Mouse (Mus musculus) midbrain, postnatal 0 days (tissue): ENCODE measurements around the gene Fndc5. TPM values are rescaled to one million over a fixed set of nuclear protein-coding genes. Genes with fewer than 3 reads are reported as not detected.

Experiments used
- ATAC-seq: fragments of 200-750 bp; cut with Nextera tagmentation; 2 replicates; pipeline ENCODE4 v1.8.0; 2017; ENCODE audit warnings: moderate number of reproducible peaks, mild to moderate bottlenecking, moderate TSS enrichment, moderate library complexity; ENCODE audit not compliant: low FRiP score
- DNase-seq: peaks from one replicate; pipeline ENCODE4 v3.0.0-alpha.2; 2015; ENCODE audit warnings: low spot score
- H3K27ac ChIP-seq: fragments of 300-500 bp; sonication (generic); 2 replicates; pipeline ENCODE4 v1.5.1; 2014; ENCODE audit warnings: low read depth, mild to moderate bottlenecking, low read length, mixed read lengths
- H3K27me3 ChIP-seq: fragments of 300-500 bp; sonication (generic); 2 replicates; pipeline ENCODE4 v1.6.1; 2014; ENCODE audit warnings: low read length, control low read depth, mixed read lengths; ENCODE audit not compliant: insufficient read depth
- H3K36me3 ChIP-seq: fragments of 300-500 bp; sonication (generic); 2 replicates; pipeline ENCODE4 v1.6.1; 2014; ENCODE audit warnings: low read length, control low read depth, mixed read lengths; ENCODE audit not compliant: insufficient read depth
- H3K4me1 ChIP-seq: fragments of 300-500 bp; sonication (generic); 2 replicates; pipeline ENCODE4 v1.6.1; 2014; ENCODE audit warnings: mild to moderate bottlenecking, control low read depth, antibody characterized with exemption, low read length, mixed read lengths; ENCODE audit not compliant: insufficient read depth
- H3K4me2 ChIP-seq: fragments of 300-500 bp; sonication (generic); 2 replicates; pipeline ENCODE4 v1.6.1; 2014; ENCODE audit warnings: low read depth, mild to moderate bottlenecking, low read length, mixed read lengths; ENCODE audit not compliant: poor library complexity, severe bottlenecking
- H3K4me3 ChIP-seq: fragments of 300-500 bp; sonication (generic); 2 replicates; pipeline ENCODE4 v1.5.1; 2014; ENCODE audit warnings: low read depth, mild to moderate bottlenecking, low read length, moderate library complexity
- H3K9ac ChIP-seq: fragments of 300-500 bp; sonication (generic); replicated peaks from 2 replicates; pipeline ENCODE4 v1.6.1; 2014; ENCODE audit warnings: mild to moderate bottlenecking, low read length, moderate library complexity, mixed read lengths; ENCODE audit not compliant: poor library complexity, severe bottlenecking
- H3K9me3 ChIP-seq: fragments of 300-500 bp; sonication (generic); 2 replicates; pipeline ENCODE4 v1.6.1; 2016; ENCODE audit warnings: low read length, control low read depth
- CTCF ChIP-seq: IDR thresholded peaks from 2 replicates; pipeline ENCODE4 v1.5.1; 2016; ENCODE audit warnings: antibody characterized with exemption, mild to moderate bottlenecking
- WGBS: fragments of 180-500 bp; shearing (Covaris S2); extraction: QIAGEN DNeasy Blood & Tissue Kit; methylation state at CpG from one replicate; pipeline ENCODE4 v1.1.7; 2014; 5-methylcytosine and 5-hydroxymethylcytosine counted together
- polyA plus RNA-seq: library from polyadenylated mRNA; unstranded; fragments of >200 nt; fragmentation: Nextera tagmentation; extraction: Ambion mirVana; gene quantifications from 2 replicates; pipeline ENCODE4 v1.2.1, GENCODE M21; 2015
- total RNA-seq: library from RNA; depleted of rRNA; stranded (reverse); fragments of >200 nt; gene quantifications from 2 replicates; pipeline ENCODE4 v1.2.3, GENCODE M21; 2014

The Fndc5 gene
- total and polyA plus RNA-seq, 2 experiments from 2014 or later, result 14.6 to 36.3 TPM

- no peak for DNase-seq
- no peak for TF ChIP-seq CTCF
- Histone ChIP-seq H3K4me1 (no peaks in the 10 kb centered on the region), H3K9me3 (no peaks in the 10 kb centered on the region), H3K27ac (no peak overlapping the region), H3K36me3 (no peaks in the 10 kb centered on the region), H3K4me2 (no peak overlapping the region), H3K27me3 (no peaks in the 10 kb centered on the region), H3K4me3 (no peak overlapping the region), H3K9ac (no peak overlapping the region)
- WGBS, result 62% methylated on average over 2 of the region's 2 CpGs
- no peak for ATAC-seq
Measured at GRCm38 (mm10) chr4:129135637-129136036, 1.2 kb upstream of the Fndc5 start.

- no peaks in the 10 kb centered on the region for H3K4me1 ChIP-seq
- no peak overlapping the region for H3K27ac ChIP-seq
- peak overlapping the region; percentile 98 for H3K4me2 ChIP-seq
- no peaks in the 10 kb centered on the region for H3K9me3 ChIP-seq
- peak overlapping the region; percentile 59 for H3K4me3 ChIP-seq
- WGBS, result 29% methylated on average over 9 of the region's 9 CpGs
- TF ChIP-seq CTCF, result no peak
- peak overlapping the region; percentile 74 for H3K9ac ChIP-seq
- no peaks in the 10 kb centered on the region for H3K36me3 ChIP-seq
- ATAC-seq (no peak), DNase-seq (no peak)
- H3K27me3 ChIP-seq, result no peaks in the 10 kb centered on the region
Measured at GRCm38 (mm10) chr4:129136189-129136578, 615 bp upstream of the Fndc5 start.

- peak overlapping the region; percentile 98 for H3K4me2 ChIP-seq
- no peaks in the 10 kb centered on the region for H3K9me3 ChIP-seq
- 0 out of 2 replicates have a peak, but pooled peaks cover 3% of the 10 kb centered on the region for H3K36me3 ChIP-seq
- no peaks in the 10 kb centered on the region for H3K27me3 ChIP-seq
- peak overlapping the region; percentile 59 for H3K4me3 ChIP-seq
- ATAC-seq (no peak), DNase-seq (no peak)
- TF ChIP-seq CTCF, result no peak
- H3K9ac ChIP-seq, result peak overlapping the region; percentile 74
- 49% methylated on average over 14 of the region's 14 CpGs for WGBS
- no peaks in the 10 kb centered on the region; the same call in 1 of the 2 replicates for H3K4me1 ChIP-seq
- no peak overlapping the region for H3K27ac ChIP-seq
Measured at GRCm38 (mm10) chr4:129137392-129138321, 858 bp downstream of the Fndc5 start.

- H3K36me3 ChIP-seq, result 0 out of 2 replicates have a peak, but pooled peaks cover 6% of the 10 kb centered on the region
- no peaks in the 10 kb centered on the region for H3K27me3 ChIP-seq
- DNase-seq (no peak), ATAC-seq (no peak)
- 86% methylated on average over 5 of the region's 5 CpGs for WGBS
- H3K9ac ChIP-seq, result no peak overlapping the region
- no peaks in the 10 kb centered on the region for H3K9me3 ChIP-seq
- H3K4me1 ChIP-seq, result no peaks in the 10 kb centered on the region; the same call in 1 of the 2 replicates
- no peak for TF ChIP-seq CTCF
- no peak overlapping the region for H3K4me3 ChIP-seq
- H3K27ac ChIP-seq, result no peak overlapping the region
- H3K4me2 ChIP-seq, result no peak overlapping the region
Measured at GRCm38 (mm10) chr4:129139642-129140041, 2.8 kb downstream of the Fndc5 start.

- ATAC-seq, result no peak
- WGBS, result 81% methylated on average over 4 of the region's 4 CpGs
- no peak overlapping the region for H3K4me2 ChIP-seq
- no peaks in the 10 kb centered on the region for H3K9me3 ChIP-seq
- TF ChIP-seq CTCF, result no peak
- 0 out of 2 replicates have a peak, but pooled peaks cover 6% of the 10 kb centered on the region for H3K36me3 ChIP-seq
- H3K4me3 ChIP-seq, result no peak overlapping the region
- no peaks in the 10 kb centered on the region for H3K27me3 ChIP-seq
- H3K9ac ChIP-seq, result no peak overlapping the region
- DNase-seq, result no peak
- no peak overlapping the region for H3K27ac ChIP-seq
- peaks cover 7% of the 10 kb centered on the region; the same call in 1 of the 2 replicates for H3K4me1 ChIP-seq
Measured at GRCm38 (mm10) chr4:129140808-129141207, 4.0 kb downstream of the Fndc5 start.
